Mouse (Mus musculus) kidney, postnatal 0 days (tissue): ENCODE data around the gene Pold1. TPM values are rescaled to one million over a fixed set of nuclear protein-coding genes. Genes with fewer than 3 reads are reported as not detected.

Experiments used
- ATAC-seq: fragments of 200-750 bp; cut with Nextera tagmentation; replicated peaks from 2 replicates; pipeline ENCODE4 v1.8.0; 2017; ENCODE audit warnings: low read depth, moderate number of reproducible peaks, moderate TSS enrichment, moderate library complexity; ENCODE audit not compliant: low FRiP score
- DNase-seq: peaks from one replicate; pipeline ENCODE4 v3.0.0-alpha.2; 2016; ENCODE audit warnings: low spot score
- H3K27ac ChIP-seq: fragments of 300-500 bp; sonication (generic); 2 replicates; pipeline ENCODE4 v1.5.1; 2014; ENCODE audit warnings: mild to moderate bottlenecking
- H3K27me3 ChIP-seq: fragments of 300-500 bp; sonication (generic); 2 replicates; pipeline ENCODE4 v1.6.1; 2014; ENCODE audit warnings: low read length, mixed read lengths; ENCODE audit not compliant: insufficient read depth
- H3K36me3 ChIP-seq: fragments of 300-500 bp; sonication (generic); 2 replicates; pipeline ENCODE4 v1.6.1; 2014; ENCODE audit warnings: low read length, mixed read lengths; ENCODE audit not compliant: insufficient read depth
- H3K4me1 ChIP-seq: fragments of 300-500 bp; sonication (generic); replicated peaks from 2 replicates; pipeline ENCODE4 v1.6.1; 2014; ENCODE audit warnings: antibody characterized with exemption, low read length, mixed read lengths; ENCODE audit not compliant: insufficient read depth
- H3K4me2 ChIP-seq: fragments of 300-500 bp; sonication (generic); 2 replicates; pipeline ENCODE4 v1.6.1; 2014; ENCODE audit warnings: mild to moderate bottlenecking, low read length, moderate library complexity, mixed read lengths
- H3K4me3 ChIP-seq: fragments of 300-500 bp; sonication (generic); replicated peaks from 2 replicates; pipeline ENCODE4 v1.5.1; 2014; ENCODE audit warnings: low read depth, low read length
- H3K9ac ChIP-seq: fragments of 300-500 bp; sonication (generic); 2 replicates; pipeline ENCODE4 v1.6.1; 2014; ENCODE audit warnings: low read depth, low read length
- H3K9me3 ChIP-seq: fragments of 300-500 bp; sonication (generic); replicated peaks from 2 replicates; pipeline ENCODE4 v1.6.1; 2016; ENCODE audit warnings: low read length, inconsistent platforms, mixed read lengths
- CTCF ChIP-seq: IDR thresholded peaks from 2 replicates; pipeline ENCODE4 v1.5.1; 2016; ENCODE audit warnings: antibody characterized with exemption, low read depth, mild to moderate bottlenecking, moderate library complexity
- WGBS: fragments of 180-500 bp; shearing (Covaris S2); extraction: QIAGEN DNeasy Blood & Tissue Kit; methylation state at CpG from one replicate; pipeline ENCODE4 v1.1.7; 2014; 5-methylcytosine and 5-hydroxymethylcytosine counted together
- polyA plus RNA-seq: library from polyadenylated mRNA; unstranded; fragments of >200 nt; fragmentation: Nextera tagmentation; extraction: Ambion mirVana; gene quantifications from 2 replicates; pipeline ENCODE4 v1.2.1, GENCODE M21; 2015

Pold1 gene
- polyA plus RNA-seq, 1 experiment from 2014 or later: 38.0 TPM

DNA sequence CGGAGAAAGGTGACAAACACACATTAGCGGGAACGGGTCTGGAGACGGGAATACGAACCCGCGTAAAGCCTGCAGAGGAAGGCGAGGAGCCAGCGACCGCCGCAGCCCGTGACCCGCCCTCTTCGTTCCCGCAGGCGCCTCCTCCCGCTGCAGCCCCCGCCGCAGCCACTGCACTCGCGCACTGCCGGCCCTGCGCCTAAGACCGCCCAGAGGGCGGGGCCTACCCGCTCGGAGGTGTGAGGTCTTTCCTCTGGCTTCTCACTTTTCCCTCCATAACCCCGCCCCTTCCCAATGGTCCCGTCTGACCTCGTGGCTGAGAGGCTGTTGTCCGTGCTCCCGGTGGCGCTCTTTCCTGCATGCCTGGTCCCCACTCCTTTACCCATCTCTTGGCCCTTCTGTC is 40.5 kb upstream of the Pold1 start:
- Histone ChIP-seq H3K9me3 (no peaks in the 10 kb centered on the region), H3K36me3 (no peaks in the 10 kb centered on the region), H3K9ac (0 out of 2 replicates have a peak overlapping the region, but pooled peaks have one; percentile 23), H3K27ac (no peak overlapping the region), H3K4me1 (peaks cover 3% of the 10 kb centered on the region; the same call in 1 of the 2 replicates), H3K4me2 (peak overlapping the region; percentile 91), H3K27me3 (peaks cover 61% of the 10 kb centered on the region), H3K4me3 (peak overlapping the region; percentile 31)
- under 1% methylated on average over 32 of the region's 33 CpGs for WGBS
- DNase-seq (peak; percentile 67), ATAC-seq (peak; percentile 30)
- no peak for TF ChIP-seq CTCF

GRCm38 (mm10) chr7:44588338-44588737 is 39.7 kb upstream of the Pold1 start:
- H3K36me3 ChIP-seq: no peaks in the 10 kb centered on the region
- H3K4me1 ChIP-seq: peaks cover 3% of the 10 kb centered on the region; the same call in 1 of the 2 replicates
- TF ChIP-seq CTCF: no peak
- no peaks in the 10 kb centered on the region for H3K9me3 ChIP-seq
- H3K27me3 ChIP-seq: peaks cover 57% of the 10 kb centered on the region
- H3K27ac ChIP-seq: no peak overlapping the region
- WGBS: 3% methylated on average over 12 of the region's 12 CpGs
- no peak overlapping the region for H3K9ac ChIP-seq
- ATAC-seq (no peak), DNase-seq (no peak)
- H3K4me2 ChIP-seq: peak overlapping the region; percentile 91
- H3K4me3 ChIP-seq: no peak overlapping the region

DNA sequence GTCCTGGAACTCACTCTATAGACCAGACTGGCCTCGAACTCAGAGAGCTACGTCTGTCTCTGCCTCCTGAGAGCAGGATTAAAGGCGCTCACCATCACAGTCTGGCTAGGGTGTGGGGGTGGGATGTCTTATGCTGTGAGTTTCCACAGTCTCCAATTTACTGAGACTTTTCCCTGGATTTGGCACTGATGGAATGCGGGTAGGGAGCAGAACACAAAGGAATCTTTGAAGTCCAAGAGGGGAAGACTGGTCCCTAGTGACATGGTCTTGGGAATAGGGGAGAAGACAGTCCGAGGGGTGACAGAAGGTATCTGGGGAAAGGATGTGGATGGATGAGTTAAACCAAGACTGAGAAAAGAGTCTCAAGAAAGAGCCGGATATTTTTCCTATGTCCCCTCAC is 39.0 kb upstream of the Pold1 start:
- Histone ChIP-seq H3K36me3 (no peaks in the 10 kb centered on the region), H3K4me2 (no peak overlapping the region), H3K27ac (no peak overlapping the region), H3K4me1 (peaks cover 3% of the 10 kb centered on the region; the same call in 1 of the 2 replicates), H3K9ac (no peak overlapping the region), H3K4me3 (no peak overlapping the region), H3K9me3 (no peaks in the 10 kb centered on the region), H3K27me3 (peaks cover 50% of the 10 kb centered on the region)
- DNase-seq (no peak), ATAC-seq (no peak)
- no peak for TF ChIP-seq CTCF
- WGBS: 38% methylated on average over 6 of the region's 6 CpGs

DNA sequence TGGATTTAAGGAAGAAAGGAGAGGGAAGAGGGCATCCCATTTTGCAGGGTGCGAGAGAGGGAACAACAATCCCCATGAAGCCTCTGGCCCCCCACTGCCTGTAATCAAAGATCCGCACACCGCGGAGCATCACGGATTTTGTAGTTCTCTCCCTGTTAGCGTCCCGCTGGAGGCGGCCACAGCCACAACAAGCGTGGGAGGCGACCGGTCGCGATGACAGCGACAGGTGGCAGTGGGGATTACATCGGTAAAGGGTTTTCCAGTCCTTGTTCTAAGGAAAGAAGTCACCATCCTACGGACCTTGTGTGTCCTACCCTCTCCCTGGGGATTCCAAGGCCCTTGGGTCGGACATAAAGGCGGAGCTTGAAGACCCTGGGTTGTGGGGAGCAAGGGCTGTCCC is 38.3 kb upstream of the Pold1 start:
- no peaks in the 10 kb centered on the region for H3K36me3 ChIP-seq
- 0% methylated on average over 18 of the region's 18 CpGs for WGBS
- ATAC-seq: no peak
- peak overlapping the region; percentile 37 for H3K4me2 ChIP-seq
- peaks cover 3% of the 10 kb centered on the region; the same call in 1 of the 2 replicates for H3K4me1 ChIP-seq
- no peak overlapping the region for H3K27ac ChIP-seq
- H3K9ac ChIP-seq: no peak overlapping the region
- TF ChIP-seq CTCF: no peak
- H3K9me3 ChIP-seq: no peaks in the 10 kb centered on the region
- DNase-seq: peak; percentile 64
- H3K4me3 ChIP-seq: peak overlapping the region; percentile 19; the same call in 1 of the 2 replicates
- H3K27me3 ChIP-seq: peaks cover 42% of the 10 kb centered on the region

DNA sequence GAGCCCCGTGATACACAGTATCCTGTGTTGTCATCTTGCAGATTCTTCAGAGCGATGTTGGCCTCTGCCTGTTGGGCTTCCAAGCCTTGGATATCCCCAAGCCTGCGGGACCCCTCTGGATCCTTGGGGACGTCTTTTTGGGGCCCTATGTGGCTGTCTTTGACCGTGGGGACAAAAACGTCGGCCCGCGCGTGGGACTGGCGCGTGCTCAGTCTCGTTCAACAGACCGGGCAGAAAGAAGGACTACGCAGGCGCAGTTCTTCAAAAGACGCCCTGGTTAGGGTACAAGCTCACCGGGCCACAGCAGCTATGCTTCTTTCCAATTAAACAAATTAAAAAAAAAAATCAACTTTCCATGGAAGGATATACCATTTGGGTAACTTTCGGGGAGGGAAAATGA is 37.9 kb upstream of the Pold1 start:
- Histone ChIP-seq H3K4me3 (0 out of 2 replicates have a peak overlapping the region, but pooled peaks have one; percentile 2), H3K27ac (no peak overlapping the region), H3K4me1 (peaks cover 3% of the 10 kb centered on the region; the same call in 1 of the 2 replicates), H3K9me3 (no peaks in the 10 kb centered on the region), H3K9ac (no peak overlapping the region), H3K4me2 (peak overlapping the region; percentile 37), H3K27me3 (peaks cover 38% of the 10 kb centered on the region), H3K36me3 (no peaks in the 10 kb centered on the region)
- no peak for ATAC-seq
- WGBS: 13% methylated on average over 19 of the region's 19 CpGs
- DNase-seq: no peak
- TF ChIP-seq CTCF: no peak

DNA sequence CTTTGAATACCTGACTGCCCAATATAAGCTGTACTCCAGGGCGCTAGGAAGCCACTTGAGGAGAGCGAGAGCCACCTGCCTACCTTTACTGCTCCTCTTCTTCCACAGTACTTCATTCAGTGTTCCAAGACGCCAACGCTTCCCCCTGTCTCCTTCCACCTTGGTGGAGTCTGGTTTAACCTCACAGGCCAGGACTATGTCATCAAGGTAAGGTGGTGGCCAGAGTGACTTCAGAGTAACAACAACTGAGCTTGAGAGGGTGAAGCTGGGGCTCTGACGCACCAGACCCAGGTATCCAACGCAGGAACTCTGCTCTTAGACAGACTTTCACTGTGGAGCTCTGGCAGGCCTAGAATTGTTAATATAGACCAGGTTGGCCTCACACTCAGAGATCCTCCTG is 37.0 kb upstream of the Pold1 start:
- WGBS: 91% methylated on average over 6 of the region's 6 CpGs

DNA sequence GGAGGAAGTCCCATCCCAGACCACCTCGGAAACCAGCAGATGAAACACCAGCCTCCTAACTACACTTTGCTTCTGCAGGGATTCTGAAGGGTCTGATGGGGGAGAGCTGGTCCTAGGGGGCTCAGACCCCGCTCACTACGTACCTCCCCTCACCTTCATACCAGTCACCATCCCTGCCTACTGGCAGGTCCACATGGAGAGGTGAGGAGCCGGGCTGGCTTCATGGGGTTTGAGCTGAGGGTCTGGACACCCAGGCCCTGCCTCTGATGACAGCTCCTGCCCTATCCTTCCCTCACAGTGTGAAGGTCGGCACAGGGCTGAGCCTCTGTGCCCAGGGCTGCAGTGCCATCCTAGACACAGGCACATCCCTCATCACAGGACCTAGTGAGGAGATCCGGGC is 36.3 kb upstream of the Pold1 start:
- DNase-seq (no peak), ATAC-seq (no peak)
- Histone ChIP-seq H3K4me3 (no peak overlapping the region), H3K27ac (no peak overlapping the region), H3K9ac (no peak overlapping the region), H3K4me1 (no peaks in the 10 kb centered on the region; the same call in 1 of the 2 replicates), H3K4me2 (no peak overlapping the region), H3K27me3 (peaks cover 33% of the 10 kb centered on the region), H3K36me3 (no peaks in the 10 kb centered on the region), H3K9me3 (no peaks in the 10 kb centered on the region)
- no peak for TF ChIP-seq CTCF
- WGBS: 76% methylated on average over 6 of the region's 6 CpGs

More for the DNA sequence above, 37.0 kb upstream of the Pold1 start:
- Histone ChIP-seq H3K9me3 (no peaks in the 10 kb centered on the region), H3K27ac (no peak overlapping the region), H3K4me1 (no peaks in the 10 kb centered on the region; the same call in 1 of the 2 replicates), H3K9ac (no peak overlapping the region), H3K36me3 (no peaks in the 10 kb centered on the region), H3K4me3 (no peak overlapping the region), H3K27me3 (peaks cover 34% of the 10 kb centered on the region), H3K4me2 (no peak overlapping the region)
- DNase-seq: no peak
- TF ChIP-seq CTCF: no peak
- ATAC-seq: no peak
